Mouse (Mus musculus): ENCODE results near the gene Luzp1. TPM values are rescaled to one million over a fixed set of nuclear protein-coding genes. Genes with fewer than 3 reads are reported as not detected.

Gene Luzp1
- total RNA-seq, 2 experiments from 2014 or later = 3.7 to 13.9 TPM

- ATAC-seq (replicated peaks; ENCODE audit: low FRiP score, low TSS enrichment, poor library complexity, severe bottlenecking) = peak; percentile 67
Measured at GRCm38 (mm10) chr4:136524309-136524708, 54.7 kb downstream of the Luzp1 start.

- ATAC-seq (replicated peaks; ENCODE audit: low FRiP score, low TSS enrichment, poor library complexity, severe bottlenecking) = peak; percentile 95
Measured at GRCm38 (mm10) chr4:136526412-136526811, 56.9 kb downstream of the Luzp1 start.

- no peak for ATAC-seq (replicated peaks; ENCODE audit: low FRiP score, low TSS enrichment, poor library complexity, severe bottlenecking)
Measured at GRCm38 (mm10) chr4:136545151-136545550, 75.6 kb downstream of the Luzp1 start.

- ATAC-seq (replicated peaks; ENCODE audit: low FRiP score, low TSS enrichment, poor library complexity, severe bottlenecking) = no peak
Measured at GRCm38 (mm10) chr4:136546279-136547045, 76.9 kb downstream of the Luzp1 start.

GRCm38 (mm10) chr4:136547721-136548120, 78.2 kb downstream of the Luzp1 start:
- ATAC-seq (replicated peaks; ENCODE audit: low FRiP score, low TSS enrichment, poor library complexity, severe bottlenecking) = no peak

DNA sequence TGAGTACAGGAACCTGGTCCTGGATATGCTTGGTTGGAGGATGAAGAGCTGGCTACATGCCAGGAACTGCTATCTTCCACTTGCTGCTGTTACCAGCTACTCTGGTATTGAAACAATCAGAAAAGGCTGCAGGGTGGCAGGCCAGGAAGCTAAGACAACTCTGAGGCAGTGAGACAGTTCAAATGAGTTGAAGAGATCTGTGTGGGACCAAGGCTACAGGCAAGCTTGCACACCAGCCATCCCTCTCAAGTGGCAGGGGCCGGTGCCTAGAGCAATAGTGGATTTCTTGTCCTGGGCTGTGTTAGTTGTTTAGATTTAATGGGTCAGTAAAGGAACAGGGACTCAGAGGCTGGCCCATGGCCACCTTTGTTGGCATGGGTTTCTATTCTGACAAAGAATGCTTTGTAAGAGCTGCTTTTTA, 78.8 kb downstream of the Luzp1 start:
- peak; percentile 79 for ATAC-seq (replicated peaks; ENCODE audit: low FRiP score, low TSS enrichment, poor library complexity, severe bottlenecking)

- no peak for ATAC-seq (replicated peaks; ENCODE audit: low FRiP score, low TSS enrichment, poor library complexity, severe bottlenecking)
Measured at GRCm38 (mm10) chr4:136553108-136553507, 83.5 kb downstream of the Luzp1 start.

GRCm38 (mm10) chr4:136557638-136558037, 88.1 kb downstream of the Luzp1 start:
- no peak for ATAC-seq (replicated peaks; ENCODE audit: low FRiP score, low TSS enrichment, poor library complexity, severe bottlenecking)

DNA sequence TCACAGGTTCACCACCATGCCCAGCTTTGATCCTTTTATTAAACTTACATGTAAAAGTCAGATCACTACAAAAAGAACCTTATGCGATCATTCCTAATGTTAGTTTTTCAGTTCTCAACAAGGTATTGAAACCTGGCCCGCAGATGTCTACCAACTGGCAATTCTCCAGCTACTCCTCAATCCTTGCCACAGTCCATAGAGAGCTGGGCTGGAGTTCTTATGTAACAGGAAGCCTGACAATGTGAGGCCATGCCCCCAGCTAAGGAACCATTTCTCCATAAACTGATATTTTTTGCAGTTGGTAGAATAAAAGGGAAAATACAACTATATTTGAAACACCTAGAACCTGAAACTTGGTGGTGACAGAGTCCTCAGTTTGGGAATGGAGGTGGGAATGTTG, 90.1 kb downstream of the Luzp1 start:
- ATAC-seq (replicated peaks; ENCODE audit: low FRiP score, low TSS enrichment, poor library complexity, severe bottlenecking) = no peak

- no peak for ATAC-seq (replicated peaks; ENCODE audit: low FRiP score, low TSS enrichment, poor library complexity, severe bottlenecking)
Measured at GRCm38 (mm10) chr4:136560270-136560991, 90.9 kb downstream of the Luzp1 start.

- no peak for ATAC-seq (replicated peaks; ENCODE audit: low FRiP score, low TSS enrichment, poor library complexity, severe bottlenecking)
Measured at GRCm38 (mm10) chr4:136562755-136563154, 93.2 kb downstream of the Luzp1 start.

- peak; percentile 61; the same call in 1 of the 2 replicates for ATAC-seq (replicated peaks; ENCODE audit: low FRiP score, low TSS enrichment, poor library complexity, severe bottlenecking)
Measured at GRCm38 (mm10) chr4:136568629-136569028, 99.1 kb downstream of the Luzp1 start.

- ATAC-seq (replicated peaks; ENCODE audit: low FRiP score, low TSS enrichment, poor library complexity, severe bottlenecking) = no peak
Measured at GRCm38 (mm10) chr4:136569998-136570397, 100.4 kb downstream of the Luzp1 start.

DNA sequence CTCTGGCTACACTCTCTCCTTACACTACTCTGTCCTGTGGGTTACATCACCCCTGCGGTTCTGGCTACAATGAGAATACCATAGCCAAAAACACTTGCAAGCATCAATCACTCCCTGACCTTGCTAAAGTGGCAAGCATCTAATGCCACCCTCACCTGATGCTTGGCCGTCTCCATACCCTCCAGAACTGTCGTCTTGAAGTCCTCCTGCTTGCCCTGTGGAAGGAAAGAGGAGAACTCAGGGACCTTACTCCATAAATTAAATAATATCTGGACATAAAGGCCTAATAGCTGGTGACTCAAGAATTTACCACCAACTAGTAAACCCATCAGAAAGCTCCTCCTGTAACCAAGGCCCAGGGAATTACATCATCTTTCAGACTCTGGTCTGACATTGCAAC, 112.3 kb downstream of the Luzp1 start:
- ATAC-seq (replicated peaks; ENCODE audit: low FRiP score, low TSS enrichment, poor library complexity, severe bottlenecking) = no peak

DNA sequence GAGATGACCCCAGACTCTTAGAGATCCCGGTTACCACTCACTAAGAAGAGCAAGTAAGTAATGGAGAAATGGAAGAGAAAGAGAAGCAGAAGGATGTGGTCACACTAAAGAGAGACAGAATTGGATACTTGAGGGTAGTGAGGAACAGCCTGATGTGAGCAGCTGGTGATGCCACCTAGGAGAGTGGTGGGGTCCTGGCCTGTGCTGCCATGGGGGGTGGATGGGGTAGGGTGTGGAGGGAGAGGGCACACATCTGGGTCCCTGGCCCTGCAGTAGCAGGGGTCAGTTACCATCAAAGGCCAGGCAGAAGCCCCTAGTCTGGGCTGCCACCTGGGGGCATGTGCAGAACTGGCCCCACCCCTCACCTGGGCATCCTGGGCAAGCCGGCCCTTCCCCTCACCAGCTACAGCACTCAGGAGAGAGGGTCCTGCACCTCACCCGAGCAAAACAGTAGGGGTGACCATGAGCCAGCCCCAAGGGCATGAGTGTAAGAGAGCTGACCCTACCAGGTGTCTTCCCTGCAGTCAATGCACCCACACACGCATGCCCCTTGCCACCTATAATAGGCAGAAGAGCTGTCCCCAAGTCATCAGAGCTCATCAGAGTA, 117.8 kb downstream of the Luzp1 start:
- peak; percentile 42; the same call in 1 of the 2 replicates for ATAC-seq (replicated peaks; ENCODE audit: low FRiP score, low TSS enrichment, poor library complexity, severe bottlenecking)

DNA sequence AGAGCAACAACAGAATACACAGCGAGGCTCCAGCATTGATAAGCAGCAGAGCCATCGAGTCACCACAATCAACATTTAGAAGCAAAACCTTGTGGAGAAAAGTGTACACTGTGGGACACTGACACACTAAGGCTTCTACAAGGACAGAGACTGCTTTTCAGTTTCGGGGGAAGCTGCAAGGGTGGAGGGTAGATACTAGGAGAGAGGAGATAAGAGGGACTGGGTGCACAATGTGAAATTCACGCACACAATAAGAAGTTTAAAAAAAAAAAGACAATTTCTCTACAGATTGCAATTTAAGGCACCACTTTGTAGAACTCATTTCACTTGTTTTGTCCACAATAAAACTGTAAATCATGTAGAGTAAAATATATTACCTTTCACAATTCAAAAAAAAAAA, 118.4 kb downstream of the Luzp1 start:
- ATAC-seq (replicated peaks; ENCODE audit: low FRiP score, low TSS enrichment, poor library complexity, severe bottlenecking) = peak; percentile 86

DNA sequence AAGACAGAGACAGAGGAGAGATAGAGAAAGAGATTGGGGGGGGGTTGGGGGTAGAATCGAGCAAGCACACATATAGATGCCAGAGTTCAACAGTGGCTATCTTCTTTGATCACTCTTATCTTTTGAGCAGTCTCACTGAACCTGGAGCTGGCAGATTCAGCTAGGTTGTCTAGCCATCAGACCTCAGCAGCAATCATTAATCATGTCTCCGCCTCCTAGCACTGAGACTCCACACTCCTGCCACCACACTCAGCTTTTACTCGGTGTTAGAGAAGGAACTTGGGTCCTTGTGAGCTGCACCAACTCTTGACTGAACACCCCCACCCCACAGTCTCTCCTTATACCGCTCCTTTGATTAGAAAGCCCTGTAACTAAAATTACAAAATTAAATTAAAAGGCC, 122.5 kb downstream of the Luzp1 start:
- ATAC-seq (replicated peaks; ENCODE audit: low FRiP score, low TSS enrichment, poor library complexity, severe bottlenecking) = peak; percentile 41; the same call in 1 of the 2 replicates

DNA sequence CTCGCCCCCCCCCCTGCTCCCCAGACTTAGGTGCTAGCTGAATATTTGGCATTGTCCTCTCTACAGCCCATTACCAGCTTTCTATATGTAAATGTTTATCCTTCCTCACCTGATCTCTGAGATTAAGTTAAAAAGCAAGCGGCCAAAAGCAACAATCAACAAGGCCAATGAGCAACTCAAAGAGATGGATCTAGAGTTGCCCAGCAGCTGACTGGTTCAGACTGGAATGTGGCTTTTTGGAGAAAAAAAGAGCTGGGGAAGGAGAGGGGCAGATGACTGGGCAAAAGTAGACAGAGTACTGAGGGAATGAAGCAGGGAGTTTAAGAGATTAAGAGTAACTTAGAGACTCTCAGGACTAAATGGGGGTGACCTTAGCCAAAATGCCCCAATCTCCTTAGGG, 124.4 kb downstream of the Luzp1 start:
- no peak for ATAC-seq (replicated peaks; ENCODE audit: low FRiP score, low TSS enrichment, poor library complexity, severe bottlenecking)

- no peak for ATAC-seq (replicated peaks; ENCODE audit: low FRiP score, low TSS enrichment, poor library complexity, severe bottlenecking)
Measured at GRCm38 (mm10) chr4:136595221-136595620, 125.7 kb downstream of the Luzp1 start.

DNA sequence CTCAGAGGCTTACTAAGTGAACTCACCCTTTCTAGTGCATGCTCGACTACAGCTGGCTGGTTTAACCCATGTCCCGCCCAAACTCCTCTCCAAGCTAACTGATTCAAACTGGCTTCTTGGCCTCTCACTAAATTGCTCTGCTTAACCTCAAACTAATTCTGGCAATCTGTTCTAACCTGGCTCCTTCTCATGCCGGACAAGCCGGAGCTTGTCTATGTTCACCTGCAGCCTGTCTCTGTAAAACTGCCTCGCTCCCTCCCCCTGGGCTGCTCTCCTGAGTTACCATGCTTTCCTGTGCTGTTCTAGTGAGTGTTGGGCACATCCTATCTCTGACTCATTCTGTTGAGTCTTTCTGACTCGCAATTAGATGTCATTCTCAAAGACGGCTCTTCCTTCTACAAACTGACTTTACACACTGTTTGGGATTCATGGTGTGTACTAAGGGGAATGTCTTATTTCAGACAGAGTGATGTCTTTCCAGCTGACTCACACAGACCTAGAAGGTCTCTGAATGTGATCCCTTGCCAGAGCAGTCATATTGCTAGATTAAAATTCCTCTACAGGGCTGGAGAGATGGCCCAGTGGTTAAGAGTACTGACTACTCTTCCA, 128.8 kb downstream of the Luzp1 start:
- no peak for ATAC-seq (replicated peaks; ENCODE audit: low FRiP score, low TSS enrichment, poor library complexity, severe bottlenecking)

Data from megakaryocyte-erythroid progenitor cell, adult 5-6 weeks (primary cell).